Mouse (Mus musculus): ENCODE measurements around the gene Snrpf.
A peak's percentile ranks its signal among the peaks of the same experiment; 100 is the strongest.
"Not testable (repeated sequence)": the region's sequence is repeated elsewhere in the genome, so short reads cannot be mapped to it uniquely, and the experiment has no call there.

Gene Snrpf

DNA sequence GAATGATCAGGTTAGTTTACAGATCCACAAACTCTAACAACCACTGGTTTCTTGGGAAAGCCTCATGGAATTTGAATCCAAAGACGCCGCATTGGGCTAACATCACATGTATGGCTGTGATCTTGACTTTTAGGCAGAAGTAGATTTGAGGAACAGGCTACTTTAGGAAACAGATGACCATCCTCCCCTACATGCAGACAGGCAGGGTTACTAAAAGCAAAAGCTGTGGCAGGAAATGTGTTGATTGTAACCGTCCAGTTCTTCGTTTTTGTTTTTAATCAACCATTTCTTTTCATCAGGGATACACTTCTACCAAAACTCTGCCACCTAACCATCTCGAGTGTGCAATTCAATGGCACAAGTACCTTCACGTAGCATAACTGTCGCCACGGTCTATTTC lies 13.5 kb downstream of the Snrpf start:
- no peak for DNase-seq (ENCODE audit: low spot score)

DNA sequence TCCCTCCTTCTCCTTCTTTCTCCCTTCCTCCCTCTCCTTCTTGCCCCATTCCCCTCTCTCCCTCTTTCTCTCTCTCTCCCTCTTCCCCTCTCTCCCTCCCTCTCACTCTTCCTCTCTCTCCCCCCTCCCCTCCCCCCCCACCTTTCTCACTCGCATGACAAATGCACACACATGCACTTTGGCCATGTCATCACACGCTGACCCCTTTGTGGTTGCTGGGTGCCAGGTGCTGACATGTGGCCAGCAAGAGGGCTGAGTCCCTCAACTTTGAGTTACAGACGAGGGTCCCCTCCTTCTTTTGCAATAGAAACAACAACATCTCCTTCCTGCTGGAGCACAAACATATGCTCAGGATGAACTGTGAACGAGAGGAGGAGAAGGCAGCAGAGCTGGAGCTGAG lies 14.5 kb downstream of the Snrpf start:
- DNase-seq (ENCODE audit: low spot score): no peak

- DNase-seq (ENCODE audit: low spot score): no peak
These were observed 17.3 kb downstream of the Snrpf start for GRCm38 (mm10) chr10:93572209-93572608.

DNA sequence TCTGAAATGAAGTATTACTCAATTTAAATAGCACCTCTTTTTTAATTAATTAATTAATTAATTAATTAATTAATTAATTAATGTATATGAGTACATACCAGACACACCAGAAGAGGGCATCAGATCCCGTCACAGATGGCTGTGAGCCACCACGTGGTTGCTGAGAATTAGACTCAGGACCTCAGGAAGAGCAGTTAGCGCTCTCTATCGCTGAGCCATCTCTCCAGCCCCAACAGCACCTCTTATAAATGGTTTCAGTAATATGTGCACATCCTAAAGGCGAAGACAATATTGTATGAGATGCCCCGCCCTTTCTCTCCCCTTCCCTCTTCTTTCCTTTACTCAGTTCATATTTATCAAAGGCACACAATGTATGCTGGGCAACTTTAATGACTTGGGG lies 20.8 kb downstream of the Snrpf start:
- no peak for DNase-seq (ENCODE audit: low spot score)

GRCm38 (mm10) chr10:93567841-93568566 lies 21.5 kb downstream of the Snrpf start:
- no peak for DNase-seq (ENCODE audit: low spot score)

DNA sequence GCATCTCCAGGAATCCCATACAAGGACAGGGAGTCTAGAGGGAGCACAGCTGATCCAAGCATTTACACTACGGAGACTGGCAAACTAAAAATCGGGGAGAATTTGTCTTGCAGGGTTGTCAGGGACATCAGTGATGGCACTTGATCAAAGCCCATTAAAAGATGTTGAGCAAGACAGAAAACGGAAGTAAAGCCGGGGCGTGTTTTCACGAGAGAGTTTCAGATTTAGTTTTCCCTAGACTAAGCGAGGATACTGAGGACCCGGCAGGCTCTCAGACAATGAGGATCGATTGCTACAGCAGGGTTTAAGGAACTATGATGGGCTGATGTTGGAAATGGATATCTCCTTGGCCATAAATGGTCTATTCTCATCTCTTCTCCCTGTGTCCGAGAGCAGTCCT lies 22.4 kb downstream of the Snrpf start:
- no peak for DNase-seq (ENCODE audit: low spot score)

- no peak for DNase-seq (ENCODE audit: low spot score)
These were observed 24.9 kb downstream of the Snrpf start for GRCm38 (mm10) chr10:93564518-93565090.

DNA sequence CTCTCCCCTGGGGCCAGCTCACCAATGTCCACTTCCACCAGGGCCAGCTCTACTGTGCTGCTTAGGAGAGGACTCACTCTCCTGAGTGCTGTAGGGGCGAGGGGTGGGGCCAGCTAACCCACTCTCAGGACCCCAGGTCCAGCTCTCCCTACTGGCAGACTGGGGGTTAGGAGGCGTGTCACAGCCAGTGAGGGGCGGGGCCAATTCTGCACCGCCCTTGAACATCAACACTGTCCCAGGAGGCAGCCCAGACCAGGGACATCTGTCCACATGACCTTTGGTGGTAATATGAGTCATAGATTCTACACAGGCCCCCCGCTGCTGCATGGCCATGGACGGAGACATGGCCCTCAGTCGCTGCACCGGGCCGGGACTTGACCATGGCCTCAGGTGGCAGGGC lies 29.7 kb downstream of the Snrpf start:
- DNase-seq (ENCODE audit: low spot score): no peak

GRCm38 (mm10) chr10:93557971-93558370 lies 31.5 kb downstream of the Snrpf start:
- DNase-seq (ENCODE audit: low spot score): not testable (repeated sequence)

DNA sequence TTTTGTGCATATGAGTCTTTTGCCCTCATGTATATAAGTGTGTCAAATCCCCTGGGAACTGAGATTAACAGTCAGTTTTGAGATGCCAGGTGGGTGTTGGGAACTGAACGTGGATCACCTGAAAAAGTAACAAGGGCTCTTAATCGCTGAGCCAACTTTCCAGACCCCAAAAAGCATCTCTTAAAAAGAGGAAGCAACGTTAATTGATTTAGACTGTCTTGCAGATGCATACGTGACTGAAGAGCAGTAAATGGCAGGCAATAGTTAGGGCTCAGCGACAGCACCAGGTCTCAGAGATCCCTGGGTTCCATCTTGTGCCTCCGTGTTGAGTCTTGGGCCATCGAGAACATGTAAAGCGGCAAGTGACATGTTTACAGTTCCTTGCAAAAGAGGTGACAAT lies 36.9 kb downstream of the Snrpf start:
- DNase-seq (ENCODE audit: low spot score): no peak

- DNase-seq (ENCODE audit: low spot score): no peak
These were observed 39.7 kb downstream of the Snrpf start for GRCm38 (mm10) chr10:93549821-93550220.

DNA sequence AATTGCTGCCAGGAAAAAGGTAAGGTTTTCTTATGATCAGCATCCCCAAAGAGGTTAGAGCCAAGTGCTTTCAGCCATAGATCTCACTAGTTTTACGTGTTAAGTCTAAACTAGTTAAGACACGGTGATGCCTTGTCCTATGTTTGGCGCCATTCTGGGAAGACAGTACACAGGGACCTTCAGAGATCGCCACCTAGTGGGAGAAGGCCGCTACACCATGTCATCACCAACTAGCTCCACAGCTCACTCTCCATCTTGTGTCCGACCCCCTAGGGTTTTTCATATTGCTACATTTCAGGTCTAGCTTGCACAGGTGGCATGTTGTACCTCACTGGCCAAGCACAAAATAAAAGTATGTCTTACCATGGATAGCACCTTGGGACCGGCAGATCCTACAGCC lies 40.5 kb downstream of the Snrpf start:
- peak; percentile 93 for DNase-seq (ENCODE audit: low spot score)

- no peak for DNase-seq (ENCODE audit: low spot score)
These were observed 41.7 kb downstream of the Snrpf start for GRCm38 (mm10) chr10:93547741-93548270.

DNA sequence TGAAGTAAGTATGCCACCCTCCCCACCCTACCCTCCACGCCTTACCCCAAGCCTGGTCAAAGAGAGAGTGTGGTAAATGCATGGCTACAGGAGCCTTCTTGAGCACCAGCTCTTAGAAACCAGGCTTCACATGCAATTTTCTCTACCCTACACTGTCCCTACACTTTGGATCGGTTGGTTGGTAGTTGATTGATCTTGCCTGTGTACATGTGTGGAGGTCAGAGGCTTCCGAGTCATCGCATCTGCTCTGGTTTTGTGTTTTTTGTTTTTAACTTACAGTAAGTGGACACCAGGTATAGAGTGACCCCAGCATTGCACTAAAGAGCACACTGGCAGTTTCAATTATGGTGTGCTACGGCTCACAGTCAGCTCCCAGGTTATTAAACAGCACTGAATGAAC lies 45.3 kb downstream of the Snrpf start:
- DNase-seq (ENCODE audit: low spot score): no peak

- DNase-seq (ENCODE audit: low spot score): no peak
These were observed 46.3 kb downstream of the Snrpf start for GRCm38 (mm10) chr10:93543176-93543575.

DNA sequence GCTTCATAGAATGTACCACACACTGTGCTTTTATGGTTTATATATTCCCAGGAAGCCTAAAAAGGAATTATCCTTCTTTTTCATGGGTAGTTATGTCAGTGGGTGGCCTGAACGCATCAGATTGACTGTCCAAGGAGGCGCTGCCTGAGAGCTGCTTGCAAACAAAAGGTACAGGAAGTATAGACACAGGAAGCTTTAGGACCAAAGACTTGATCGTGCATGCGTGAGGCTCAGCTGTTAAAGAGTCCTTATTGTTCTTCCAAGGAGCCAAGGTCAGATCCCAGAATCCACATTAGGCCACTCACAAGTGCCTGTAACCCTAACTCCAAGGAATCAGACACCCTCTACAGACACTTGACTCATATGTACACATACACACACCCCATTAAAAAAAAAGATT lies 47.1 kb downstream of the Snrpf start:
- no peak for DNase-seq (ENCODE audit: low spot score)

- DNase-seq (ENCODE audit: low spot score): no peak
These were observed 47.9 kb downstream of the Snrpf start for GRCm38 (mm10) chr10:93541585-93541984.

DNA sequence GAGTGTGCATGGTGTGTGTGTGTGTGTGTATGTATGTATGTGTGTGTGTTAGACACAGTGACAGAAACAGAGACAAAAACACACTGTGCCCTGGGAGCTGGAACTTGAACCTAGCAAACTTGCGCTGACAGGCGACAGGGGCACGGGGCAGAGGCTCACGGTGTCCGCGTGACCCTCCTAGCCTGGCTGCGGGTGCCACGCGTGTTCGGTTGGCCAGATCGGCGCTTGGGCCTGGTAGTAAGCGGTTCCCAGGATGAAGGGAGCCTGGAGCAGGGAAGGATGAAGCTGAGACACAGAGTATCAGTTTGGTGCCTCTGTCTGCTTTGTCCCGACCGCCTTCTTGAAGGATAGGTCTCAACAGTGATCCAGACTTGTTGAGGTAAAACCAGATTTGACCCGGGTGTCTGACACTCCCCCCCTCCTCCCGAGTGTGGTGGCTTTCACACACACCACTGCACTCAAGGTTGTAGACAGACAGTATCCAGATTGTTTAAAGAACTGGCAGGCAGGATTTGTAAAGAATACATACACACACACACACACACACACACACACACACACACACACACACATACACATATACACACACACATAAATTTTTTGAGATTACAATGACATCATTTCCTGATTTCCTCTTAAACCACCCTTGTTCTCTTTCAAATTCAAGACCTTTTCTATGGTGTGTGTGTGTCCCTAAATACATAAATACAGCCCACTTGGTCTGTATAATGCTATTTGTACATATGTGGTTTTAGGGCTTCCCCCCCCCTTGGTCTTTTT lies 48.9 kb downstream of the Snrpf start, which contains the start of gene Ccdc38:
Gene Ccdc38 (plus strand): TSS at position 202 of the 780 bp plus-strand sequence.
- DNase-seq (ENCODE audit: low spot score): no peak

- peak; percentile 88 for DNase-seq (ENCODE audit: low spot score)
These were observed 49.6 kb downstream of the Snrpf start, which contains the start of gene Amdhd1 for GRCm38 (mm10) chr10:93539775-93540430. Gene Amdhd1 (minus strand): TSS chr10:93540033.

- DNase-seq (ENCODE audit: low spot score): no peak
These were observed 50.7 kb downstream of the Snrpf start for GRCm38 (mm10) chr10:93538818-93539217.

DNA sequence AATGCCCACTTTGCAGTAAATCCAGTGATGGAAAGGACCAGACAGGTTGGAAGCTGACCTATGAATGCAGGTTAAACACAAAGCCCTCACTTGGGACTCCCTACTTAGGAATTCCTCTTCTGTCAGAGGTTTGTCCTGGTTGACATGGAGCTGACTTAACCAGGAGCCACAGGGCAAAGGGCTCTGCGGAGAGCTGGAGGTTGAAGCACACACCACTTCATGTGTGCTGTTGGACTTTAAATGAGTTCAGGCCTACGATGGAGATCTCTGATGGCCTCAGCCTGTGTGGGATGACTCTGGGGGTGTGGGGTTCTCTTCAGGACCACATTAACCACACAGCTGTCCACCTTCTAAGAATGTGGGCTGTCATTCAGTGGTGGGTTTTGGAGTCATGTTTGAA lies 51.2 kb downstream of the Snrpf start:
- no peak for DNase-seq (ENCODE audit: low spot score)

All from embryo, embryonic 10.5 days (tissue).